Mouse (Mus musculus): ENCODE data around the gene Phgr1.

DNA sequence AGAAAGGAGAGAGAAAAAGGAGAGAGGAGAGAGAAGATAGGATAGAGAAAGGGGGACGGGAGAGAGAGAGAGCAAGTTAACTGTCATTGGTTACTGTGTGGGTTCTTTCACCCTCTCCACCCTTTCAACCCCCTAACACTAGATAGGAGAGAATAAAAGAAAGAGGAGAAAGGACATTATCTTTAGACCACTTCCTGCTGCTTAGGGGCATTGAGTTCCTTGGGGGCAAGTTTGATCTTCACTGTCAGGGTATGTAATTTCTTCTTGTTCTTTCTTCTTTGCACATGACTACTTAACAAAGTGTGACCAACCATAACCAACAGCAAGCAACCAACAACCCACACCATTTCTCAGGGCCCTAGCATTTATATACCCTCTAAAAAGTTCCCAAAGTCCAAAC is 40.2 kb downstream of the Phgr1 start:
- TF ChIP-seq POLR2A (IDR thresholded peaks at IDR 0.05; ENCODE audit: control insufficient read depth, extremely low read depth, insufficient read depth, low read length, poor library complexity) (no peak), CTCF (IDR thresholded peaks at IDR 0.05; ENCODE audit: borderline replicate concordance, control insufficient read depth, extremely low read depth, insufficient read depth, low read length, poor library complexity) (no peak)
